Mouse (Mus musculus) lung, embryonic 16.5 days (tissue): ENCODE data around the gene Mettl24. TPM values are rescaled to one million over a fixed set of nuclear protein-coding genes. Genes with fewer than 3 reads are reported as not detected.
"Not testable (repeated sequence)": the region's sequence is repeated elsewhere in the genome, so short reads cannot be mapped to it uniquely, and the experiment has no call there.

ENCODE experiments used
- ATAC-seq: fragments of 200-750 bp; cut with Nextera tagmentation; 2 replicates; pipeline ENCODE4 v1.8.0; 2017; ENCODE audit warnings: low read depth, mild to moderate bottlenecking, moderate library complexity
- H3K27ac ChIP-seq: fragments of 300-500 bp; sonication (generic); 2 replicates; pipeline ENCODE4 v1.5.1; 2014; ENCODE audit warnings: mild to moderate bottlenecking, control low read depth, low read length
- H3K27me3 ChIP-seq: fragments of 300-500 bp; sonication (generic); 2 replicates; pipeline ENCODE4 v1.6.1; 2014; ENCODE audit warnings: low read depth, low read length, mixed read lengths; ENCODE audit not compliant: control insufficient read depth, insufficient read depth
- H3K36me3 ChIP-seq: fragments of 300-500 bp; sonication (generic); 2 replicates; pipeline ENCODE4 v1.6.1; 2014; ENCODE audit warnings: low read length; ENCODE audit not compliant: control insufficient read depth, insufficient read depth
- H3K4me1 ChIP-seq: fragments of 300-500 bp; sonication (generic); replicated peaks from 2 replicates; pipeline ENCODE4 v1.6.1; 2014; ENCODE audit warnings: low read length, mixed read lengths; ENCODE audit not compliant: control insufficient read depth, insufficient read depth
- H3K4me2 ChIP-seq: fragments of 300-500 bp; sonication (generic); 2 replicates; pipeline ENCODE4 v1.6.1; 2014; ENCODE audit warnings: low read depth, low read length, control low read depth
- H3K4me3 ChIP-seq: fragments of 300-500 bp; sonication (generic); 2 replicates; pipeline ENCODE4 v1.5.1; 2014; ENCODE audit warnings: mild to moderate bottlenecking, low read length, control low read depth
- H3K9ac ChIP-seq: fragments of 300-500 bp; sonication (generic); 2 replicates; pipeline ENCODE4 v1.6.1; 2014; ENCODE audit warnings: low read length, control low read depth
- H3K9me3 ChIP-seq: fragments of 300-500 bp; sonication (generic); 2 replicates; pipeline ENCODE4 v1.6.1; 2016; ENCODE audit warnings: low read length; ENCODE audit not compliant: control insufficient read depth
- whole genome bisulfite sequencing: fragments of 180-500 bp; shearing (Covaris S2); extraction: QIAGEN DNeasy Blood & Tissue Kit; methylation state at CpG from one replicate; pipeline ENCODE4 v1.1.7; 2014; 5-methylcytosine and 5-hydroxymethylcytosine counted together
- polyA plus RNA-seq: library from polyadenylated mRNA; unstranded; fragments of >200 nt; fragmentation: Nextera tagmentation; extraction: Ambion mirVana; gene quantifications from 2 replicates; pipeline ENCODE4 v1.2.1, GENCODE M21; 2015

Mettl24 gene
- polyA plus RNA-seq, 1 experiment from 2014 or later, result 3.7 TPM

- Histone ChIP-seq H3K4me2 (no peak overlapping the region), H3K4me1 (no peaks in the 10 kb centered on the region; the same call in 1 of the 2 replicates), H3K27me3 (no peaks in the 10 kb centered on the region), H3K27ac (no peak overlapping the region), H3K9me3 (no peaks in the 10 kb centered on the region), H3K4me3 (no peak overlapping the region), H3K36me3 (no peaks in the 10 kb centered on the region), H3K9ac (no peak overlapping the region)
- no peak for ATAC-seq
- WGBS, result 35% methylated on average over 3 of the region's 3 CpGs
Observed at GRCm38 (mm10) chr10:40740696-40741095, 57.6 kb downstream of the Mettl24 start.

GRCm38 (mm10) chr10:40750293-40751047 is 67.4 kb downstream of the Mettl24 start:
- Histone ChIP-seq H3K4me2 (no peak overlapping the region), H3K36me3 (no peaks in the 10 kb centered on the region), H3K27me3 (no peaks in the 10 kb centered on the region), H3K9me3 (no peaks in the 10 kb centered on the region), H3K4me3 (no peak overlapping the region), H3K9ac (no peak overlapping the region), H3K4me1 (no peaks in the 10 kb centered on the region), H3K27ac (no peak overlapping the region)
- ATAC-seq, result no peak
- 38% methylated on average over 10 of the region's 10 CpGs for WGBS

GRCm38 (mm10) chr10:40751157-40751556 is 68.1 kb downstream of the Mettl24 start:
- Histone ChIP-seq H3K27me3 (no peaks in the 10 kb centered on the region), H3K9me3 (no peaks in the 10 kb centered on the region), H3K4me1 (no peaks in the 10 kb centered on the region), H3K4me3 (no peak overlapping the region), H3K4me2 (no peak overlapping the region), H3K27ac (no peak overlapping the region), H3K9ac (no peak overlapping the region), H3K36me3 (no peaks in the 10 kb centered on the region)
- WGBS, result 64% methylated on average over 13 of the region's 13 CpGs
- ATAC-seq, result no peak

GRCm38 (mm10) chr10:40753036-40753435 is 70.0 kb downstream of the Mettl24 start:
- WGBS, result 53% methylated on average over 3 of the region's 3 CpGs

GRCm38 (mm10) chr10:40758171-40759010 is 75.3 kb downstream of the Mettl24 start:
- Histone ChIP-seq H3K9me3 (no peaks in the 10 kb centered on the region), H3K36me3 (no peaks in the 10 kb centered on the region), H3K9ac (no peak overlapping the region), H3K4me3 (no peak overlapping the region), H3K4me1 (no peaks in the 10 kb centered on the region), H3K27me3 (no peaks in the 10 kb centered on the region), H3K27ac (no peak overlapping the region), H3K4me2 (no peak overlapping the region)
- WGBS, result 71% methylated on average over 11 of the region's 11 CpGs
- ATAC-seq, result no peak

More at GRCm38 (mm10) chr10:40753036-40753435, 70.0 kb downstream of the Mettl24 start:
- no peak for ATAC-seq
- H3K27ac ChIP-seq, result no peak overlapping the region
- H3K27me3 ChIP-seq, result no peaks in the 10 kb centered on the region
- no peaks in the 10 kb centered on the region for H3K9me3 ChIP-seq
- no peak overlapping the region for H3K9ac ChIP-seq
- H3K36me3 ChIP-seq, result no peaks in the 10 kb centered on the region
- H3K4me1 ChIP-seq, result no peaks in the 10 kb centered on the region
- no peak overlapping the region for H3K4me3 ChIP-seq
- no peak overlapping the region for H3K4me2 ChIP-seq

GRCm38 (mm10) chr10:40759391-40760194 is 76.5 kb downstream of the Mettl24 start:
- H3K4me2 ChIP-seq, H3K4me3 ChIP-seq, H3K27me3 ChIP-seq, H3K27ac ChIP-seq, ATAC-seq, H3K36me3 ChIP-seq, H3K9me3 ChIP-seq, H3K4me1 ChIP-seq, H3K9ac ChIP-seq: not testable (repeated sequence)
- WGBS, result 94% methylated on average over 21 of the region's 23 CpGs

- Histone ChIP-seq H3K9me3 (no peaks in the 10 kb centered on the region), H3K4me2 (no peak overlapping the region), H3K27me3 (no peaks in the 10 kb centered on the region), H3K9ac (no peak overlapping the region), H3K27ac (no peak overlapping the region), H3K4me1 (no peaks in the 10 kb centered on the region), H3K36me3 (no peaks in the 10 kb centered on the region), H3K4me3 (no peak overlapping the region)
- no peak for ATAC-seq
- WGBS, result 88% methylated on average over 9 of the region's 9 CpGs
Observed at GRCm38 (mm10) chr10:40760195-40761009, 77.3 kb downstream of the Mettl24 start.

GRCm38 (mm10) chr10:40761010-40761752 is 78.1 kb downstream of the Mettl24 start:
- Histone ChIP-seq H3K27ac (no peak overlapping the region), H3K36me3 (no peaks in the 10 kb centered on the region), H3K27me3 (no peaks in the 10 kb centered on the region), H3K4me1 (no peaks in the 10 kb centered on the region), H3K9me3 (no peaks in the 10 kb centered on the region), H3K9ac (no peak overlapping the region), H3K4me3 (no peak overlapping the region), H3K4me2 (no peak overlapping the region)
- ATAC-seq, result no peak
- WGBS, result 75% methylated on average over 9 of the region's 9 CpGs
